Mouse (Mus musculus) spleen, postnatal 36 days (tissue): ENCODE results near the gene Sh3rf1.

Experiments
- DNase-seq, 2 experiments: peaks; one replicate each; pipeline ENCODE4 v3.0.0; 2022; ENCODE audit warnings: low spot score in 2 of 2, mixed read lengths in 1 of 2

Sh3rf1 gene

GRCm38 (mm10) chr8:61322462-61322861 lies 98.8 kb downstream of the Sh3rf1 start:
- DNase-seq = no peak

GRCm38 (mm10) chr8:61324363-61324914 lies 100.8 kb downstream of the Sh3rf1 start:
- DNase-seq = no peak

- DNase-seq = no peak
These were observed 101.5 kb downstream of the Sh3rf1 start for GRCm38 (mm10) chr8:61325014-61325715.

- DNase-seq = no peak
These were observed 102.6 kb downstream of the Sh3rf1 start for GRCm38 (mm10) chr8:61326281-61326680.

- no peak for DNase-seq
These were observed 103.7 kb downstream of the Sh3rf1 start for GRCm38 (mm10) chr8:61327333-61327732.

- no peak for DNase-seq
These were observed 116.0 kb downstream of the Sh3rf1 start for GRCm38 (mm10) chr8:61339629-61340028.

- no peak for DNase-seq
These were observed 116.8 kb downstream of the Sh3rf1 start for GRCm38 (mm10) chr8:61340283-61340984.

GRCm38 (mm10) chr8:61341587-61342441 lies 118.1 kb downstream of the Sh3rf1 start:
- no peak for DNase-seq

- DNase-seq = no peak
These were observed 118.9 kb downstream of the Sh3rf1 start for GRCm38 (mm10) chr8:61342473-61343026.

- DNase-seq = no peak
These were observed 120.8 kb downstream of the Sh3rf1 start for GRCm38 (mm10) chr8:61344435-61344834.

GRCm38 (mm10) chr8:61346941-61347340 lies 123.3 kb downstream of the Sh3rf1 start:
- no peak for DNase-seq

- no peak for DNase-seq
These were observed 123.9 kb downstream of the Sh3rf1 start for GRCm38 (mm10) chr8:61347526-61347925.

- DNase-seq = no peak
These were observed 124.4 kb downstream of the Sh3rf1 start for GRCm38 (mm10) chr8:61348029-61348428.

- no peak for DNase-seq
These were observed 124.8 kb downstream of the Sh3rf1 start for GRCm38 (mm10) chr8:61348518-61348917.

- no peak for DNase-seq
These were observed 126.8 kb downstream of the Sh3rf1 start for GRCm38 (mm10) chr8:61350443-61350842.

GRCm38 (mm10) chr8:61351638-61352037 lies 128.0 kb downstream of the Sh3rf1 start:
- no peak for DNase-seq

- DNase-seq = no peak
These were observed 131.8 kb downstream of the Sh3rf1 start for GRCm38 (mm10) chr8:61355503-61355902.

- DNase-seq = no peak
These were observed 135.3 kb downstream of the Sh3rf1 start for GRCm38 (mm10) chr8:61359004-61359403.

GRCm38 (mm10) chr8:61359851-61360272 lies 136.2 kb downstream of the Sh3rf1 start:
- DNase-seq = peak; percentile 4 to 11

GRCm38 (mm10) chr8:61360362-61360761 lies 136.7 kb downstream of the Sh3rf1 start:
- no peak for DNase-seq

GRCm38 (mm10) chr8:61361476-61361875 lies 137.8 kb downstream of the Sh3rf1 start:
- no peak for DNase-seq
